ENCODE assay signal across 8 mouse cellular contexts in the genomic region with DNA sequence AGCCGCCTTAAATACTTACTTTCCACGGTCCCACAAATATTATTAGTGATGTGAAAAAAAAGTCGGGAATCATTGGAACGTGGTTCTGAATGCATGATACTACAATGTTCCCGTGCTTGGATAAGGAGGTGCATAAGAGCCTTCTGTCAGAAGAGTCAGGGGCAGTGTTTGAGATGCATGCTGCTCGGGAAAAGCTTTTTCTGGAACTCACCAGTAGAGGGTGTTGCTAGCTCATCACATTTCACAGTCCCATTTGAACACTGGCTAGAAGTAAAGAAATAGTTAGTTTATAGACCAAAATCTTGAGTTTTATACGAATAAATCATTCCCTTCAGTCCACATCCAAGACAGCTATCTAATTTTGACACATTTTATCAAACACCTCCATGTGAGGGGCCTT. TPM values are rescaled to one million over a fixed set of nuclear protein-coding genes. Genes with fewer than 3 reads are reported as not detected.
DNase-seq lines count a peak whose midpoint lies in the region; ATAC-seq and TF ChIP-seq lines count a peak whose summit lies in the region.
"Had no signal": no experiment of that assay in that cellular context is flagged by ENCODE, and none has a peak within 500 bp of the region (broad histone marks: within the 10 kb centered on the region; RNA-seq: fewer than 3 reads in every experiment).

No protein-coding gene starts in this region.

- H3K27ac ChIP-seq in thymus, adult 2 months (ENCODE audit: control insufficient read depth, insufficient read depth, low read length), result no peak overlapping the region
- no peak overlapping the region for H3K27ac ChIP-seq in forebrain, embryonic 14.5 days (ENCODE audit: low read depth, low read length)
- H3K27ac ChIP-seq in kidney, embryonic 15.5 days, result no peak overlapping the region
- H3K27ac ChIP-seq: heart, embryonic 13.5 days had no signal

- WGBS in thymus, adult 2 months, result 33% methylated on average over 7 of the region's 7 CpGs
- 33% methylated on average over 7 of the region's 7 CpGs for WGBS in forebrain, embryonic 14.5 days
- 25% methylated on average over 7 of the region's 7 CpGs for WGBS in kidney, embryonic 15.5 days
- WGBS in lung, adult 2 months, result 21% methylated on average over 7 of the region's 7 CpGs

- no peak overlapping the region for H3K4me2 ChIP-seq in forebrain, embryonic 14.5 days (ENCODE audit: low read length)
- H3K4me2 ChIP-seq in kidney, embryonic 15.5 days, result no peak overlapping the region
- H3K4me2 ChIP-seq: heart, embryonic 13.5 days had no signal

- H3K9ac ChIP-seq in forebrain, embryonic 14.5 days (ENCODE audit: low read length), result no peak overlapping the region
- H3K9ac ChIP-seq in kidney, embryonic 15.5 days, result no peak overlapping the region
- H3K9ac ChIP-seq: heart, embryonic 13.5 days had no signal

- peak; percentile 37 for DNase-seq in thymus, adult 2 months
- DNase-seq in thymus, postnatal 4 days, result no peak
- DNase-seq in adipocyte (ENCODE audit: low spot score), result peak; percentile 72
- DNase-seq in forebrain, embryonic 14.5 days (ENCODE audit: low spot score), result peak; percentile 69
- no peak for DNase-seq in lung, adult 2 months
- peak; percentile 5 for DNase-seq in right cerebral cortex, postnatal 25 days

- H3K9me3 ChIP-seq in forebrain, embryonic 14.5 days (replicated peaks; ENCODE audit: control insufficient read depth, low read length), result no peaks in the 10 kb centered on the region
- no peaks in the 10 kb centered on the region for H3K9me3 ChIP-seq in kidney, embryonic 15.5 days (replicated peaks)
- H3K9me3 ChIP-seq: heart, embryonic 13.5 days had no signal

- ATAC-seq in forebrain, embryonic 14.5 days, result peak; percentile 68
- peak; percentile 66; the same call in 1 of the 2 replicates for ATAC-seq in kidney, embryonic 15.5 days (replicated peaks; ENCODE audit: low FRiP score)

- H3K36me3 ChIP-seq in thymus, adult 2 months (ENCODE audit: control insufficient read depth, insufficient read depth, low read length), result no peaks in the 10 kb centered on the region
- H3K36me3 ChIP-seq in forebrain, embryonic 14.5 days (ENCODE audit: control insufficient read depth, insufficient read depth, low read length), result no peaks in the 10 kb centered on the region
- H3K36me3 ChIP-seq in kidney, embryonic 15.5 days, result no peaks in the 10 kb centered on the region
- H3K36me3 ChIP-seq: heart, embryonic 13.5 days had no signal

- no peak overlapping the region for H3K4me3 ChIP-seq in thymus, adult 2 months (ENCODE audit: control insufficient read depth, insufficient read depth, low read length)
- H3K4me3 ChIP-seq in forebrain, embryonic 14.5 days (ENCODE audit: low read depth, low read length), result no peak overlapping the region
- no peak overlapping the region for H3K4me3 ChIP-seq in kidney, embryonic 15.5 days (replicated peaks)
- no peak overlapping the region for H3K4me3 ChIP-seq in lung, adult 2 months (replicated peaks; ENCODE audit: extremely low read depth, low read depth, low read length)
- H3K4me3 ChIP-seq: heart, embryonic 13.5 days had no signal

- no peak for TF ChIP-seq POLR2A in thymus, adult 2 months (IDR thresholded peaks at IDR 0.05; ENCODE audit: control insufficient read depth, extremely low read depth, insufficient read depth, low read length, poor library complexity)
- TF ChIP-seq POLR2A in lung, adult 2 months (IDR thresholded peaks at IDR 0.05; ENCODE audit: borderline replicate concordance, extremely low read depth, low read depth, low read length), result no peak

- no peaks in the 10 kb centered on the region for H3K27me3 ChIP-seq in thymus, adult 2 months (ENCODE audit: control insufficient read depth, insufficient read depth, low read length)
- no peaks in the 10 kb centered on the region for H3K27me3 ChIP-seq in forebrain, embryonic 14.5 days (replicated peaks; ENCODE audit: control insufficient read depth, insufficient read depth, low read length)
- no peaks in the 10 kb centered on the region for H3K27me3 ChIP-seq in kidney, embryonic 15.5 days
- H3K27me3 ChIP-seq: heart, embryonic 13.5 days had no signal

- H3K4me1 ChIP-seq in thymus, adult 2 months (replicated peaks; ENCODE audit: control insufficient read depth, insufficient read depth, low read length), result no peaks in the 10 kb centered on the region
- H3K4me1 ChIP-seq in forebrain, embryonic 14.5 days (ENCODE audit: control insufficient read depth, insufficient read depth, low read length), result no peaks in the 10 kb centered on the region
- H3K4me1 ChIP-seq in kidney, embryonic 15.5 days, result no peaks in the 10 kb centered on the region
- H3K4me1 ChIP-seq in lung, adult 2 months (ENCODE audit: control insufficient read depth, insufficient read depth, low read length), result no peaks in the 10 kb centered on the region
- H3K4me1 ChIP-seq: heart, embryonic 13.5 days had no signal

- TF ChIP-seq CTCF in thymus, adult 2 months (IDR thresholded peaks at IDR 0.05; ENCODE audit: borderline replicate concordance, control insufficient read depth, extremely low read depth, insufficient read depth, low read length, poor library complexity), result no peak
- peak; percentile 56 for TF ChIP-seq CTCF in lung, adult 2 months (IDR thresholded peaks at IDR 0.05; ENCODE audit: insufficient read depth, low read length)

RNA-seq across cellular contexts. Expression of a gene that starts 53.2 kb away (rescaled TPM):
- polyA plus RNA-seq in thymus, adult 2 months (2012; rRNA removed), result 0.03 and 0.04 TPM in 2 replicates
- polyA plus RNA-seq in forebrain, embryonic 14.5 days (2014; fragmentation: Nextera tagmentation; extraction: Ambion mirVana), result 0.03 and 0.05 TPM in 2 replicates
- 0.09 and 0.10 TPM in 2 replicates for polyA plus RNA-seq in kidney, embryonic 15.5 days (2015; fragmentation: Nextera tagmentation; extraction: Ambion mirVana)
- 0.03 and 0.06 TPM in 2 replicates for polyA plus RNA-seq in lung, adult 2 months (2012; rRNA removed)

Comparison
In these comparisons a context has a peak if more than half of its experiments do, and no peak if none do; other contexts are left out.
1. DNase-seq: peak in thymus, adult 2 months (single experiment), adipocyte (single experiment), forebrain, embryonic 14.5 days (single experiment) and right cerebral cortex, postnatal 25 days (single experiment); none in thymus, postnatal 4 days (single experiment) and lung, adult 2 months (single experiment).